Mouse (Mus musculus) megakaryocyte, embryonic 14.5 days (primary cell): ENCODE data around the gene Pou6f2.

ENCODE experiments used
- FLI1 ChIP-seq: IDR thresholded peaks from 2 replicates; pipeline ENCODE4 v1.6.1; 2012; ENCODE audit warnings: low read length, inconsistent platforms, mixed read lengths
- GATA1 ChIP-seq: IDR thresholded peaks from 3 replicates; pipeline ENCODE4 v1.6.1; 2012; ENCODE audit warnings: mixed read lengths, low read length, inconsistent platforms, borderline replicate concordance

- TF ChIP-seq GATA1 (no peak), FLI1 (no peak)
These were observed 186.2 kb downstream of the Pou6f2 start for GRCm38 (mm10) chr13:18211242-18211641.
